Mouse (Mus musculus) cerebral cortex, adult 2 months (tissue): Measurements from ENCODE around the gene Glb1l2.

ENCODE experiments used
- WGBS: fragments of 180-500 bp; shearing (Covaris S2); methylation state at CpG from one replicate; pipeline ENCODE4 v1.1.7; 2018; 5-methylcytosine and 5-hydroxymethylcytosine counted together

The Glb1l2 gene

GRCm38 (mm10) chr9:26805935-26806666, at the start of gene Glb1l2:
Glb1l2 (minus strand) TSS chr9:26806468.
- 4% methylated on average over 33 of the region's 33 CpGs for WGBS

- WGBS: 87% methylated on average over 3 of the region's 3 CpGs
Measured at GRCm38 (mm10) chr9:26831089-26831488, 24.8 kb upstream of the Glb1l2 start.

GRCm38 (mm10) chr9:26819942-26820341, 13.7 kb upstream of the Glb1l2 start:
- WGBS: 56% methylated on average over 1 of the region's 1 CpGs

GRCm38 (mm10) chr9:26808735-26809134, 2.5 kb upstream of the Glb1l2 start:
- 79% methylated on average over 2 of the region's 2 CpGs for WGBS

GRCm38 (mm10) chr9:26800357-26800756, 5.9 kb downstream of the Glb1l2 start:
- WGBS: 99% methylated on average over 2 of the region's 2 CpGs

GRCm38 (mm10) chr9:26798731-26799130, 7.5 kb downstream of the Glb1l2 start:
- 91% methylated on average over 1 of the region's 1 CpGs for WGBS

GRCm38 (mm10) chr9:26798205-26798604, 8.1 kb downstream of the Glb1l2 start:
- WGBS: 86% methylated on average over 3 of the region's 3 CpGs

GRCm38 (mm10) chr9:26792829-26793228, 13.4 kb downstream of the Glb1l2 start:
- 88% methylated on average over 3 of the region's 3 CpGs for WGBS

- 49% methylated on average over 7 of the region's 7 CpGs for WGBS
Measured at GRCm38 (mm10) chr9:26783414-26783975, 22.8 kb downstream of the Glb1l2 start.

GRCm38 (mm10) chr9:26778421-26778820, 27.8 kb downstream of the Glb1l2 start:
- 95% methylated on average over 7 of the region's 7 CpGs for whole genome bisulfite sequencing

GRCm38 (mm10) chr9:26776122-26776902, 30.0 kb downstream of the Glb1l2 start:
- 61% methylated on average over 6 of the region's 6 CpGs for WGBS

- 78% methylated on average over 2 of the region's 2 CpGs for WGBS
Measured at GRCm38 (mm10) chr9:26775700-26776099, 30.6 kb downstream of the Glb1l2 start.

- 86% methylated on average over 3 of the region's 3 CpGs for WGBS
Measured at GRCm38 (mm10) chr9:26768181-26768580, 38.1 kb downstream of the Glb1l2 start.

- WGBS: 46% methylated on average over 6 of the region's 6 CpGs
Measured at GRCm38 (mm10) chr9:26762477-26762876, 43.8 kb downstream of the Glb1l2 start.

GRCm38 (mm10) chr9:26760576-26760975, 45.7 kb downstream of the Glb1l2 start:
- 46% methylated on average over 5 of the region's 5 CpGs for WGBS

- 12% methylated on average over 9 of the region's 9 CpGs for WGBS
Measured at GRCm38 (mm10) chr9:26760081-26760480, 46.2 kb downstream of the Glb1l2 start.

- WGBS: 65% methylated on average over 4 of the region's 4 CpGs
Measured at GRCm38 (mm10) chr9:26748893-26749292, 57.4 kb downstream of the Glb1l2 start.

- 62% methylated on average over 4 of the region's 4 CpGs for WGBS
Measured at GRCm38 (mm10) chr9:26747121-26747520, 59.1 kb downstream of the Glb1l2 start.

- WGBS: 31% methylated on average over 3 of the region's 3 CpGs
Measured at GRCm38 (mm10) chr9:26742817-26743216, 63.5 kb downstream of the Glb1l2 start.

- 53% methylated on average over 5 of the region's 5 CpGs for WGBS
Measured at GRCm38 (mm10) chr9:26737116-26737515, 69.2 kb downstream of the Glb1l2 start.

- WGBS: 2% methylated on average over 37 of the region's 37 CpGs
Measured at GRCm38 (mm10) chr9:26733986-26734385, 72.3 kb downstream of the Glb1l2 start.

- WGBS: 1% methylated on average over 60 of the region's 65 CpGs
Measured at GRCm38 (mm10) chr9:26733206-26733891, 72.9 kb downstream of the Glb1l2 start, which contains the start of gene B3gat1. B3gat1 (plus strand) TSS chr9:26733728.
